Mouse (Mus musculus) small intestine, adult 2 months (tissue): ENCODE measurements around the gene Hoxa10.

Experiments used
- CTCF ChIP-seq: fragments of 200-500 bp; IDR thresholded peaks from 2 replicates; pipeline ENCODE4 v1.5.1; 2012; ENCODE audit warnings: low read depth, mild to moderate bottlenecking, control low read depth, inconsistent platforms, low read length, moderate library complexity, mixed read lengths; ENCODE audit not compliant: insufficient replicate concordance, insufficient read length; ENCODE audit errors: extremely low read depth
- POLR2A ChIP-seq: fragments of 200-500 bp; IDR thresholded peaks from 2 replicates; pipeline ENCODE4 v1.6.1; 2012; ENCODE audit warnings: low read depth, mild to moderate bottlenecking, control low read depth, inconsistent platforms, low read length, moderate library complexity

DNA sequence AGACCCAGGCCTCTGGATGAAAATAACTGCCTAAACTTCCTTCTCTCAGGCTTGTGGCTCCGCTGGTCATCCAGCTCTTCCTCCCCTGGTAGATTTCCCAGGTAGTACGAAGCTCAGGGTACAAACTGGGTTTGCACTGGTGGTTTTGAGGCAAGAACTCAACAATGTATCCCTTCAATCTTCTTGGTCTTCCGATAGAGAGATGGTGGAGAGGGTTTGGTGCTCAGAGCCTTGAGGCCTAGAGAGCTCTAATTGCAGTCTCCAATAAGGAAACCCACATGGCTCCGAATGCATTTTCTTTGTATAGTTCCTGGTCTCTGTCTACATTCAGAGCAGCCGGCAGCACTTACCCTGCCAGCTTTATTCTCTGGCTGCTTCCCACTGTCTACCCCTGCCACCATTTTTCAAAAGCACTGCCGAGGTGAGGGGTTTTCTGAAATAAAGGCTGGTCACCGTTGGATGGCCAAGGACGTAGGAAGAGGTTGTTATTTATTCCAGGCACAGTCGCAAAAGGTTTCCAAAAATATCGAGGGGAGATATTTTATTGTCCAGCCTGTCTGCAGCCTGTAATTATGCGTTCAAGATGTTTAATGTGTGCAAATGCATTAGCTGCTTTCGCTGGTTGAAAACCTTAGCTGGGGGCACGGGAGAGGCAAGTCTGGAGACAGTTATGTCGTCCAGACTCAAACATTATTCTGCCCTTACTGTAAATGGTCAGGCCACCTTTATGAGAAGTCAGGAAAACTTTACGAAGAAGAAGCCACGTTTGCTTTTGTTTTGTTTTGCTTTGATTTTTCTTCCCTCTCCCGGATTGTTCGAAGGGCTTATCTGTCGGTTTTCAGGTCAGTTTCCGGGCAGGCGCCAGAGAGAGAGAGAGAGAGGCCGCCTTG is 32.4 kb upstream of the Hoxa10 start:
- TF ChIP-seq CTCF (no peak), POLR2A (no peak)
